Mouse (Mus musculus): ENCODE measurements around the gene Lrrc4b.

DNA sequence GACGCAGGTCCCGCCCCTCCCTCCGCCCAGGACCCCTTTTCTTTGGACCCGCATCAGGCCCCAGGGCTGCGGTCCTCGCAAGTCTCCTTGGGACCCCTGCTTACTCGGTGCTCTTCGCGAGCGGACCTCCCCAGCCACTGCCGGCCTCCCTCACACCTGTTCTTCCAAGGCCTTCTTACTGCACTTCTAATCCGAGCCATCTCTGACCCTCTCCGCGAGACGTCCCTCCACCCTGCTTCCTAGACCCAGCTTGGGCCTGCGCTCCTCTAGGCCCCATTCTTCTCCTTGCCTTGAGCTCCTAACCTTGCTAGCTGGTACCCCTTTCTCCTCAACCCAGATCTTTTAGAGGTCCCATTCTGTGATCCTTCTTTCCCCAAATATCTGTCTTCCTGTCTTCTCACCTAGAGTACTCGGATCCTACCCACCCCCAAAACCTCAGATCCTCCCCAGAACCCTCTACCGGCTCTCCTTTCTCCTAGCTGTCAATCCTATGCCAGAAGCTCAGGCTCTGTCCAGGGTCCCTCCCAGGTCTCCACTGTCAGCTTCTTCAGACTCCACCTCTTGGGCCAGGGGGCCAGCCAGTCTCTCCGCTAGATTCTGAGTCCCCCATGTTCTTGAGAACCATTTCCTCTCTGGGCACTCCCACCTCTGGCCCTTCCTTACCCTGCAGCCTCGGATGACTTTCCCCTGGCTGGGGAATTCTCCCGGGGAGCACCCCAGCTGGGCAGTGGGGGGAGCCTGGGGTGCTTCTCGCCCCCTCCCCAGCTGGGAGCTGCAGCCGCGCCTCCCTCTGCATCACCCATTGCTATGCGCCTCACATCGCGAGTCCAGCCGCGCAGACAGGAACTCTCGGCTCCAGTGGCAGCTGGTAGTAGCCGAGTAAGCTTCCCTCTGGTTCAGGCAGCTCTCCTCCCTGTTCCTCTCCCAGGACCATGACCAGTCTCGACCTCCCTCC, 993 bp downstream of the Lrrc4b start:
- TF ChIP-seq CTCF (IDR thresholded peaks at IDR 0.05; ENCODE audit: insufficient read depth, low read depth, low read length): no peak
- no peak for TF ChIP-seq POLR2A (IDR thresholded peaks at IDR 0.05; ENCODE audit: insufficient read depth, low read depth, low read length)

Data from olfactory bulb, adult 2 months (tissue).